Mouse (Mus musculus): ENCODE measurements around the gene Mllt10. TPM values are rescaled to one million over a fixed set of nuclear protein-coding genes. Genes with fewer than 3 reads are reported as not detected.

Gene Mllt10
- polyA plus RNA-seq, 1 experiment: 19.1 TPM

- 65% methylated on average over 2 of the region's 2 CpGs for WGBS
Observed at GRCm38 (mm10) chr2:18050018-18050417, 5.0 kb upstream of the Mllt10 start.

GRCm38 (mm10) chr2:18050541-18050985, 4.5 kb upstream of the Mllt10 start:
- WGBS: 43% methylated on average over 10 of the region's 10 CpGs
- no peak for DNase-seq (ENCODE audit: low read depth, low spot score)

More at GRCm38 (mm10) chr2:18050018-18050417, 5.0 kb upstream of the Mllt10 start:
- no peak for DNase-seq (ENCODE audit: low read depth, low spot score)

- 81% methylated on average over 11 of the region's 11 CpGs for WGBS
- DNase-seq (ENCODE audit: low read depth, low spot score): no peak
Observed at GRCm38 (mm10) chr2:18051026-18051830, 3.8 kb upstream of the Mllt10 start.

GRCm38 (mm10) chr2:18051831-18052170, 3.2 kb upstream of the Mllt10 start:
- no peak for DNase-seq (ENCODE audit: low read depth, low spot score)
- whole genome bisulfite sequencing: 94% methylated on average over 3 of the region's 3 CpGs

- 90% methylated on average over 3 of the region's 3 CpGs for WGBS
- no peak for DNase-seq (ENCODE audit: low read depth, low spot score)
Observed at GRCm38 (mm10) chr2:18052581-18052980, 2.5 kb upstream of the Mllt10 start.

GRCm38 (mm10) chr2:18053243-18053950, 1.6 kb upstream of the Mllt10 start:
- 93% methylated on average over 1 of the region's 1 CpGs for WGBS
- no peak for DNase-seq (ENCODE audit: low read depth, low spot score)

- DNase-seq (ENCODE audit: low read depth, low spot score): no peak
- 51% methylated on average over 2 of the region's 2 CpGs for WGBS
Observed at GRCm38 (mm10) chr2:18053951-18054530, 996 bp upstream of the Mllt10 start.

GRCm38 (mm10) chr2:18055929-18056785, 1.1 kb downstream of the Mllt10 start:
- DNase-seq (ENCODE audit: low read depth, low spot score): peak; percentile 67
- WGBS: under 1% methylated on average over 46 of the region's 66 CpGs

- WGBS: under 1% methylated on average over 37 of the region's 50 CpGs
- DNase-seq (ENCODE audit: low read depth, low spot score): peak; percentile 81
Observed at GRCm38 (mm10) chr2:18056786-18057255, 1.8 kb downstream of the Mllt10 start.

- no peak for DNase-seq (ENCODE audit: low read depth, low spot score)
- under 1% methylated on average over 48 of the region's 48 CpGs for WGBS
Observed at GRCm38 (mm10) chr2:18057336-18058145, 2.5 kb downstream of the Mllt10 start.

- no peak for DNase-seq (ENCODE audit: low read depth, low spot score)
- WGBS: 40% methylated on average over 9 of the region's 9 CpGs
Observed at GRCm38 (mm10) chr2:18058146-18058708, 3.2 kb downstream of the Mllt10 start.

- WGBS: 81% methylated on average over 2 of the region's 2 CpGs
- DNase-seq (ENCODE audit: low read depth, low spot score): no peak
Observed at GRCm38 (mm10) chr2:18059063-18059462, 4.0 kb downstream of the Mllt10 start.

- WGBS: 95% methylated on average over 1 of the region's 1 CpGs
- DNase-seq (ENCODE audit: low read depth, low spot score): no peak
Observed at GRCm38 (mm10) chr2:18059891-18060290, 4.9 kb downstream of the Mllt10 start.

- 97% methylated on average over 1 of the region's 1 CpGs for WGBS
- DNase-seq (ENCODE audit: low read depth, low spot score): no peak
Observed at GRCm38 (mm10) chr2:18060396-18060795, 5.4 kb downstream of the Mllt10 start.

- WGBS: 1% methylated on average over 18 of the region's 18 CpGs
- DNase-seq (ENCODE audit: low read depth, low spot score): no peak
Observed at GRCm38 (mm10) chr2:18063763-18064251, 8.8 kb downstream of the Mllt10 start.

GRCm38 (mm10) chr2:18064356-18064858, 9.4 kb downstream of the Mllt10 start:
- WGBS: under 1% methylated on average over 57 of the region's 58 CpGs
- DNase-seq (ENCODE audit: low read depth, low spot score): peak; percentile 60

GRCm38 (mm10) chr2:18064941-18065707, 10.1 kb downstream of the Mllt10 start:
- DNase-seq (ENCODE audit: low read depth, low spot score): no peak
- WGBS: 1% methylated on average over 68 of the region's 85 CpGs

Measured in large intestine, adult 2 months (tissue).